Mouse (Mus musculus) WW6 (cell line): Measurements from ENCODE around the gene Anp32a.

Experiments used
- DNase-seq: peaks from one replicate; pipeline ENCODE4 v3.0.0-alpha.2; 2013; ENCODE audit warnings: low read depth, low spot score

The Anp32a gene

GRCm38 (mm10) chr9:62406423-62407013 is 65.4 kb downstream of the Anp32a start:
- DNase-seq: no peak

GRCm38 (mm10) chr9:62407357-62408146 is 66.5 kb downstream of the Anp32a start:
- no peak for DNase-seq

GRCm38 (mm10) chr9:62418742-62419141 is 77.6 kb downstream of the Anp32a start:
- no peak for DNase-seq

- DNase-seq: no peak
These were observed 79.3 kb downstream of the Anp32a start for GRCm38 (mm10) chr9:62420261-62420917.

- DNase-seq: no peak
These were observed 79.9 kb downstream of the Anp32a start for GRCm38 (mm10) chr9:62421027-62421426.

GRCm38 (mm10) chr9:62421911-62422310 is 80.8 kb downstream of the Anp32a start:
- no peak for DNase-seq

GRCm38 (mm10) chr9:62422926-62423325 is 81.8 kb downstream of the Anp32a start:
- no peak for DNase-seq

GRCm38 (mm10) chr9:62423871-62424270 is 82.8 kb downstream of the Anp32a start:
- no peak for DNase-seq

- no peak for DNase-seq
These were observed 84.2 kb downstream of the Anp32a start for GRCm38 (mm10) chr9:62425265-62425664.

- DNase-seq: no peak
These were observed 84.9 kb downstream of the Anp32a start for GRCm38 (mm10) chr9:62426021-62426420.

GRCm38 (mm10) chr9:62426531-62426930 is 85.4 kb downstream of the Anp32a start:
- DNase-seq: no peak

- no peak for DNase-seq
These were observed 85.9 kb downstream of the Anp32a start for GRCm38 (mm10) chr9:62427010-62427409.
